Mouse (Mus musculus) limb, embryonic 11.5 days (tissue): Measurements from ENCODE around the gene Kbtbd4. TPM values are rescaled to one million over a fixed set of nuclear protein-coding genes. Genes with fewer than 3 reads are reported as not detected.

Experiments
- ATAC-seq: fragments of 200-750 bp; cut with Nextera tagmentation; 2 replicates; pipeline ENCODE4 v1.8.0; 2017; ENCODE audit warnings: low read depth; ENCODE audit not compliant: insufficient number of reproducible peaks, low FRiP score, low TSS enrichment
- DNase-seq: peaks from one replicate; pipeline ENCODE4 v3.0.0-alpha.2; 2015; ENCODE audit warnings: low spot score
- H3K27ac ChIP-seq: fragments of 300-500 bp; sonication (generic); replicated peaks from 2 replicates; pipeline ENCODE4 v1.5.1; 2014; ENCODE audit warnings: low read depth, mild to moderate bottlenecking, low read length
- H3K27me3 ChIP-seq: fragments of 300-500 bp; sonication (generic); 2 replicates; pipeline ENCODE4 v1.6.1; 2014; ENCODE audit warnings: mild to moderate bottlenecking, low read length, mixed read lengths; ENCODE audit not compliant: control insufficient read depth, insufficient read depth
- H3K36me3 ChIP-seq: fragments of 300-500 bp; sonication (generic); 2 replicates; pipeline ENCODE4 v1.6.1; 2014; ENCODE audit warnings: mild to moderate bottlenecking, low read length, moderate library complexity, mixed read lengths; ENCODE audit not compliant: control insufficient read depth, insufficient read depth
- H3K4me1 ChIP-seq: fragments of 300-500 bp; sonication (generic); 2 replicates; pipeline ENCODE4 v1.6.1; 2014; ENCODE audit warnings: low read length, mixed read lengths; ENCODE audit not compliant: control insufficient read depth, insufficient read depth
- H3K4me2 ChIP-seq: fragments of 300-500 bp; sonication (generic); 2 replicates; pipeline ENCODE4 v1.6.1; 2014; ENCODE audit warnings: low read depth, mild to moderate bottlenecking, moderate library complexity; ENCODE audit not compliant: severe bottlenecking
- H3K4me3 ChIP-seq: fragments of 300-500 bp; sonication (generic); 2 replicates; pipeline ENCODE4 v1.5.1; 2014; ENCODE audit warnings: low read depth, low read length
- H3K9ac ChIP-seq: fragments of 300-500 bp; sonication (generic); 2 replicates; pipeline ENCODE4 v1.6.1; 2014; ENCODE audit warnings: mild to moderate bottlenecking, low read length
- H3K9me3 ChIP-seq: fragments of 300-500 bp; sonication (generic); 2 replicates; pipeline ENCODE4 v1.6.1; 2016; ENCODE audit warnings: low read length; ENCODE audit not compliant: control insufficient read depth
- WGBS: fragments of 180-500 bp; shearing (Covaris S2); extraction: QIAGEN DNeasy Blood & Tissue Kit; methylation state at CpG from one replicate; pipeline ENCODE4 v1.1.7; 2014; 5-methylcytosine and 5-hydroxymethylcytosine counted together
- polyA plus RNA-seq: library from polyadenylated mRNA; unstranded; fragments of >200 nt; fragmentation: Nextera tagmentation; extraction: Ambion mirVana; gene quantifications from 2 replicates; pipeline ENCODE4 v1.2.1, GENCODE M21; 2014

Gene Kbtbd4
- polyA plus RNA-seq, 1 experiment from 2014 or later, result 47.5 TPM

GRCm38 (mm10) chr2:90953461-90953860 lies 48.9 kb downstream of the Kbtbd4 start:
- H3K9ac ChIP-seq, result no peak overlapping the region
- H3K4me3 ChIP-seq, result no peak overlapping the region
- no peak overlapping the region for H3K4me2 ChIP-seq
- no peaks in the 10 kb centered on the region for H3K4me1 ChIP-seq
- H3K27ac ChIP-seq, result no peak overlapping the region
- H3K36me3 ChIP-seq, result no peaks in the 10 kb centered on the region; the same call in 1 of the 2 replicates
- H3K9me3 ChIP-seq, result no peaks in the 10 kb centered on the region
- no peaks in the 10 kb centered on the region for H3K27me3 ChIP-seq
- 82% methylated on average over 3 of the region's 3 CpGs for WGBS
- no peak for DNase-seq
- ATAC-seq, result no peak

- H3K4me1 ChIP-seq, result no peaks in the 10 kb centered on the region
- H3K4me2 ChIP-seq, result no peak overlapping the region
- no peak overlapping the region for H3K9ac ChIP-seq
- no peaks in the 10 kb centered on the region for H3K27me3 ChIP-seq
- WGBS, result 72% methylated on average over 1 of the region's 1 CpGs
- DNase-seq (no peak), ATAC-seq (no peak)
- no peaks in the 10 kb centered on the region for H3K9me3 ChIP-seq
- H3K27ac ChIP-seq, result no peak overlapping the region
- H3K36me3 ChIP-seq, result no peaks in the 10 kb centered on the region
- H3K4me3 ChIP-seq, result no peak overlapping the region
Measured at GRCm38 (mm10) chr2:90956053-90956452, 51.5 kb downstream of the Kbtbd4 start.

- no peaks in the 10 kb centered on the region for H3K9me3 ChIP-seq
- no peak overlapping the region for H3K9ac ChIP-seq
- no peaks in the 10 kb centered on the region for H3K4me1 ChIP-seq
- no peak overlapping the region for H3K4me3 ChIP-seq
- no peaks in the 10 kb centered on the region for H3K27me3 ChIP-seq
- ATAC-seq (no peak), DNase-seq (no peak)
- no peak overlapping the region for H3K27ac ChIP-seq
- no peak overlapping the region for H3K4me2 ChIP-seq
- 82% methylated on average over 3 of the region's 3 CpGs for WGBS
- H3K36me3 ChIP-seq, result no peaks in the 10 kb centered on the region
Measured at GRCm38 (mm10) chr2:90958856-90959255, 54.3 kb downstream of the Kbtbd4 start.

- no peaks in the 10 kb centered on the region for H3K27me3 ChIP-seq
- no peaks in the 10 kb centered on the region for H3K4me1 ChIP-seq
- H3K27ac ChIP-seq, result no peak overlapping the region
- ATAC-seq (no peak), DNase-seq (no peak)
- H3K9me3 ChIP-seq, result no peaks in the 10 kb centered on the region
- no peaks in the 10 kb centered on the region for H3K36me3 ChIP-seq
- H3K4me3 ChIP-seq, result no peak overlapping the region
- no peak overlapping the region for H3K9ac ChIP-seq
- WGBS, result 93% methylated on average over 2 of the region's 2 CpGs
- H3K4me2 ChIP-seq, result no peak overlapping the region
Measured at GRCm38 (mm10) chr2:90960012-90960411, 55.5 kb downstream of the Kbtbd4 start.

Other genes with a start within 250 kb of the Kbtbd4 start
- 66.2 and 74.0 TPM in 2 replicates for gene Nup160, start 227.5 kb upstream of the Kbtbd4 start, polyA plus RNA-seq
- 102 and 117 TPM in 2 replicates for gene Fnbp4, start 159.4 kb upstream of the Kbtbd4 start, polyA plus RNA-seq
- gene Agbl2, start 122.0 kb upstream of the Kbtbd4 start, polyA plus RNA-seq, result 0.40 and 0.51 TPM in 2 replicates
- 220 and 227 TPM in 2 replicates for gene Mtch2, start 57.6 kb upstream of the Kbtbd4 start, polyA plus RNA-seq
- 9.2 and 10.2 TPM in 2 replicates for gene C1qtnf4, start 18.9 kb upstream of the Kbtbd4 start, polyA plus RNA-seq
- 206 and 229 TPM in 2 replicates for gene Ndufs3, start 87 bp downstream of the Kbtbd4 start, polyA plus RNA-seq
- 75.2 and 91.1 TPM in 2 replicates for gene Celf1, start 35.6 kb downstream of the Kbtbd4 start, polyA plus RNA-seq
- 2.7 and 4.4 TPM in 2 replicates for gene Rapsn, start 130.9 kb downstream of the Kbtbd4 start, polyA plus RNA-seq
- gene Psmc3, start 149.3 kb downstream of the Kbtbd4 start, polyA plus RNA-seq, result 433 and 440 TPM in 2 replicates
- gene Slc39a13, start 165.7 kb downstream of the Kbtbd4 start, polyA plus RNA-seq, result 27.1 and 29.8 TPM in 2 replicates
- 1.9 and 2.4 TPM in 2 replicates for gene Spi1, start 177.7 kb downstream of the Kbtbd4 start, polyA plus RNA-seq
- 0.11 and 0.29 TPM in 2 replicates for gene Mybpc3, start 213.4 kb downstream of the Kbtbd4 start, polyA plus RNA-seq